Mouse (Mus musculus) lung, postnatal 0 days (tissue): ENCODE measurements at regions not wholly inside any gene's neighbourhood (a gene's known extent, or its start where the extent isn't known, plus 50 kb on each side); places are given as distances from the start of the nearest gene placed in this dataset.

Source experiments
- CTCF ChIP-seq: IDR thresholded peaks from 2 replicates; pipeline ENCODE4 v1.5.1; 2016; ENCODE audit warnings: antibody characterized with exemption, mild to moderate bottlenecking
- EP300 ChIP-seq: IDR thresholded peaks from 2 replicates; pipeline ENCODE4 v1.6.1; 2016; ENCODE audit warnings: antibody characterized with exemption, mild to moderate bottlenecking, control low read depth

GRCm38 (mm10) chr13:5711646-5712045 lies 149.6 kb upstream of the Klf6 start:
- TF ChIP-seq CTCF (no peak), EP300 (no peak)
